Mouse (Mus musculus) ovary, postnatal 10 days (tissue): ENCODE results near the gene Bcam.

Experiments used
- DNase-seq: peaks from one replicate; pipeline ENCODE4 v3.0.0; 2022; ENCODE audit warnings: low spot score

Bcam gene

GRCm38 (mm10) chr7:19752652-19753051 is 18.2 kb downstream of the Bcam start:
- no peak for DNase-seq

- no peak for DNase-seq
These were observed 19.8 kb downstream of the Bcam start for GRCm38 (mm10) chr7:19751070-19751383.

- DNase-seq = peak; percentile 77
These were observed 20.4 kb downstream of the Bcam start, which contains the start of gene Nectin2 for GRCm38 (mm10) chr7:19750217-19751069. Gene Nectin2, minus strand, starts transcription at chr7:19750483.

GRCm38 (mm10) chr7:19749389-19750216 is 21.2 kb downstream of the Bcam start:
- DNase-seq = peak; percentile 98

GRCm38 (mm10) chr7:19748219-19749195 is 22.3 kb downstream of the Bcam start:
- no peak for DNase-seq

- no peak for DNase-seq
These were observed 23.2 kb downstream of the Bcam start for GRCm38 (mm10) chr7:19747420-19748218.

- no peak for DNase-seq
These were observed 24.2 kb downstream of the Bcam start for GRCm38 (mm10) chr7:19746426-19747201.

- no peak for DNase-seq
These were observed 24.8 kb downstream of the Bcam start for GRCm38 (mm10) chr7:19745971-19746370.

GRCm38 (mm10) chr7:19744590-19745385 is 26.0 kb downstream of the Bcam start:
- no peak for DNase-seq

- no peak for DNase-seq
These were observed 27.0 kb downstream of the Bcam start for GRCm38 (mm10) chr7:19743791-19744190.

GRCm38 (mm10) chr7:19742468-19742867 is 28.3 kb downstream of the Bcam start:
- DNase-seq = no peak

GRCm38 (mm10) chr7:19741329-19742031 is 29.3 kb downstream of the Bcam start:
- no peak for DNase-seq

GRCm38 (mm10) chr7:19740269-19740668 is 30.5 kb downstream of the Bcam start:
- no peak for DNase-seq

GRCm38 (mm10) chr7:19738771-19739170 is 32.0 kb downstream of the Bcam start:
- no peak for DNase-seq

- no peak for DNase-seq
These were observed 34.3 kb downstream of the Bcam start for GRCm38 (mm10) chr7:19736389-19737057.

- no peak for DNase-seq
These were observed 36.6 kb downstream of the Bcam start for GRCm38 (mm10) chr7:19734178-19734666.

- DNase-seq = no peak
These were observed 44.3 kb downstream of the Bcam start for GRCm38 (mm10) chr7:19726541-19726940.

GRCm38 (mm10) chr7:19724167-19724566 is 46.6 kb downstream of the Bcam start:
- no peak for DNase-seq
